Mouse (Mus musculus): ENCODE results near the gene Aanat.

The Aanat gene

DNA sequence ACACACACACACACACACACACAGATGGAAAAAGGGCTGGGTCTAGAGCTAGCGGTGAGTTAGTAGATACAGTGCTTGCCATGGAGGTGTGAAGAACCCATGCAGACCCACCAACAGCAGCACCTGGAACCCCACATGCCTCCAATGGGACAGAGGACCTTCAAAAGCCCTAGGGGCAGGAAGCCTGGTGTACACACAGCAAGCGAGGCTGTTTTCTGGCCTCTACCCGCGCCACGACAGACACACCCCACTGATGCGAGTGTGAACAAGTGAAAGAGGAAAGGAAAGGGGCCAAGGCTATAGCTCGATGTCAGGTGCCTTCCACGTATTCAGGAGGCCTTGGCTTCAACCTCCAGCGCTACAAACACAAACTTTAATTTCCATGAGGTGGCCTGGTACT, 25.7 kb downstream of the Aanat start:
- DNase-seq, result peak; percentile 90

GRCm38 (mm10) chr11:116612554-116612953, 26.3 kb downstream of the Aanat start:
- DNase-seq, result no peak

- peak; percentile 91 for DNase-seq
These were observed 27.0 kb downstream of the Aanat start for GRCm38 (mm10) chr11:116613234-116613633.

DNA sequence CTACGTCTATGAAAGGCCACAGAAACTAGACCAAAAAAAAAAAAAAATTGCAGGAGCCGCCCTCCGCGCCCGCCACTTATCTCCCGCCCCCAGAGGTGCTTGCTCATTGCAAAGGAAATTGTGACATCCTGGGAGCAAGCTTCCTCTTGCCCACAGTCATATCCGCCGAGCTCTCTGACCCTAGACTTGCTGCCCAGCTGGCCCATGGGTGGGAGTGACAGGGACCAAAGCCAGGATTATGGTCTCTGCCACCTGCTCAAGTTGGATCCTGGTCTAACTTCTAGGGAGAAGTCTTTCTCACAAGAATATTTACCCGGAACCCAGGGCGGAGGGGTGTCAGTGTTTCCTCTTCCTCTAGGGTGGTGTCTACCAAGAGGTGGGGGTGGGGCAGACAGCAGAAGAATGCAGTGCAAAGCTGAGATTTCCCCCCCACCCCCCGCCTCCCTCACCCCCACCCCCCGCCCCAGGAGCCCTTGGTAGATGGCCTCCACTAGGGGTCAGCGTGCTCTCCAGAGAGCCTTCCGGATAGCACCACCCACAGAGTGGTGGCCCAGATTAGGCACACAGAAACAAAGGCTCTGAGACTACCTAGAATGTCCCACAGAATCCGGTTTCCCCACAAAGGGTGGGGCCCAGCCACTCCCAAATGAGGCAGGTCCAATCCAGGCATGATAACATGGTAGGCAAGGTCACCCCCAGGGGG, 29.7 kb downstream of the Aanat start:
- DNase-seq, result peak; percentile 99

DNA sequence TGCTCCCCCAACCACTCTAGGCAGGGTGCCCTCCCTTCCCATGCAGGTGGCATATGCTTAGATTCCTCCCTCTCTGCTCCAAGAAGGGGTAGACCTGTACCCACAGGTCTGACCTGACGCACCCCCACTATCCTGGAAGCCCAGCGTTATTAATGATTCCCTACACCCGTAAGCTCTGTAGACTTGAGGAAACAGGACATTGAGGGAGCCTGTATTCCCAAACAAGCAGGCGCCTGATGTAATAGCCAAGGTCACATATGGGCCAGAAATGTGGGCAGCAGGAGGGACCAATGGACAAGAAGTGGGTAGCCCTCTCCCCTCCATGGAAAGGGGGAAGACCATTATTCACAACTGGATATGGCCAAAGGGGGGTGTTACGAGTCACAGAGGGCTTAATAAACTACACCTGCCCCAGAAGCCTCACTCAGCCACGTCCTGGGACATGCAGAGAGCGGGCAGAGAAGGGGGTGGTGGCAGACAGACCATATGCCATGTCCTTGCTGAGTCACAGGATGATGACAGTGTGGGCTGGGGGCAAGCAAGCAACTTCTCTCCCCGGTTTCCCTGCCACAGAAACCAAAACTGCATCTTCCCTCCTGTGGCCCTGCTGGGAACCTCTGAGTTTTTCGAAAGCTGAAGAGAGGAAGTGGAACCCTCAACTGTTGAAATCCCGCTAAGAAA, 30.3 kb downstream of the Aanat start:
- peak; percentile 96 for DNase-seq

- peak; percentile 96 for DNase-seq
These were observed 31.4 kb downstream of the Aanat start for GRCm38 (mm10) chr11:116617641-116618040.

- no peak for DNase-seq
These were observed 32.4 kb downstream of the Aanat start for GRCm38 (mm10) chr11:116618666-116619065.

GRCm38 (mm10) chr11:116619156-116619555, 32.9 kb downstream of the Aanat start:
- DNase-seq, result peak; percentile 95

DNA sequence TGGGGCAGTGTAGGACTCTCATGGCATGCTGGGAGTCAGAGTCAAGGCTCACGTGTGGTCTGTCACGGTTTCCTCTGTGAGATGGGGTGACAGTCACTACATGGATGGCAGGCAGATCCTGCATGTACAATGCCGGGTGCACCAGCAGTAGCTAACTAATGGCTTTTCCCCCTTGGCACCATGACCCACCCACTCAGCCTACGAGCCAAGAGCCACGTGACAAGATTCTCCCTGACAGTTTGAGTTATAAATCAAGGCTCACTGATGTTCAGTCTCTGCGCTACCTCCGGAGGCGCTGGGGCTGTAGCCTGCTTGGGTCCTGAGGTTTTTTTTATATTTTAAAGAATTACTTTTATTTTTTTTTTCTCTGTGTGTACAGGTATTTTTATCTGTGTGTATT, 33.3 kb downstream of the Aanat start:
- no peak for DNase-seq

DNA sequence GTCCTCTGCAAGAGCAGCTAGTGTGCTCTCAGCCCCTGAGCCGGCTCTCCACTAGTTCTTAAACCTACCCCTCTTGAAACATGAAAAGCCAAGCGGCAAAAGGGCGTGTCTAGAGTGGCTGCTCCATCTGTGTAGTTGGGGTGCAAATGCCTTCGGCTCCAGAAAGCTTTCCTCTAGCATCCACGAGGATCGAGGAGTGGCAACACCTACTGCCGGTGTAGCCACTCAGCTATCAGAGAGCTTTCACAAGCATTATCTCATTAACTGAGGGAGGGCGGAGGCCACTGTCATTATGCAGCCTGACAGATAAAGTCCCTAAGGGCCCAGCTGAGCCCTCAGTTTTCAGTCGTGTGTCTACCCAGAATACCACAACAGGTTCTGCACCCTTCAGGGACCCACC, 33.8 kb downstream of the Aanat start:
- DNase-seq, result no peak

DNA sequence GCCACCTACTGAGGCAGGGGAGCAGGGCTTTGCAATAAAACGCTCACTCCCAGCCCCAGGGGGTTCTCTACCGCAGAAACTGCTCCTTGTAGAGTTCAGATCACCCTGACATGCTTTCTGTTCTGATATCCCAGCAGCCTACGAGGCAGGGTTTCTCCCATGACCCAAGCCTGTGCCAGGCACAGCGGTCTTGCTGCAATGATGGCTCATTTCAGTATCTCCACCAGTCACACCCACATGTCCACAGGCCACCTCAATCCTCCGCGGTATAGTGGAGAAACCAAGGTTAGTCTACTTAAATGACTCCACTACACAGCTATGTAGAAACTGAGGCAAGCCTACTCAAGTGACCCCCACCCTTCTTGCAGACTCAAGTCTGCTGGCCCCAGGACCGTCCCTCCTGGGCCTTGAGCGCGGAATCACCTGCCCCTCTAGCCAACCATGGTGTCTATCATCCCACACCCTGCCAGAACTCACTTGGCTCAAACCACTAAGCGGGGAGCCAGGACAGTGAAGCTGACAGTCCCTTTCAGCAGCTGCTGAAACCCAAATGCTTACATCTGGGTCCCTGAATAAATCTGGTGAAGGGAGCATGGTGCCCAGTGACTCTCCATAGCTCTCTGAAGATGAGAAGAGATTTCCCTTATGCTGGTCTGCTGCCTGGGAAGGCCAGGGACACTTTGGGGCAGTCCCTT, 34.5 kb downstream of the Aanat start:
- no peak for DNase-seq

DNA sequence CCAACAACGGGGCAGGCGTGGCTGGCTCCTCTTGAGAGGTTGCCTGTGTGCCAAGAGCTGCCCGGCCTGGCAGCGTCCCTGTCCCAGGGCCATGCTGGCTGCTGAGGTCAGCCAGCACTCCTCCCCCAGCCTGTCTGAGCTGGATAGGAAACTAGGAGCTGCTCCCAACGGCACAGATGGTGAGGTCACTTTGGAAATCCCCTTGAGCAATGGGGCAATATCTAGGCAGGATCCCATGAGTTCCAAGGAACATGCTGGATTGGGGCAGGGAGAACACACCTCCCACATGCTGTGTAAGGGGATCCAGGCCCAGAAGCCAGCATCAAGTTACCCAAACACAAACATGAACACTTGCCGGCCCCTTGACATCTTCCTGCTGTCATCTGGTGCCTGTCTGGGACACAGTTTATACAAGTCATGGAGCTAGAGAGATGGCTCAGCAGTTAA, 35.0 kb downstream of the Aanat start:
- peak; percentile 99 for DNase-seq

DNA sequence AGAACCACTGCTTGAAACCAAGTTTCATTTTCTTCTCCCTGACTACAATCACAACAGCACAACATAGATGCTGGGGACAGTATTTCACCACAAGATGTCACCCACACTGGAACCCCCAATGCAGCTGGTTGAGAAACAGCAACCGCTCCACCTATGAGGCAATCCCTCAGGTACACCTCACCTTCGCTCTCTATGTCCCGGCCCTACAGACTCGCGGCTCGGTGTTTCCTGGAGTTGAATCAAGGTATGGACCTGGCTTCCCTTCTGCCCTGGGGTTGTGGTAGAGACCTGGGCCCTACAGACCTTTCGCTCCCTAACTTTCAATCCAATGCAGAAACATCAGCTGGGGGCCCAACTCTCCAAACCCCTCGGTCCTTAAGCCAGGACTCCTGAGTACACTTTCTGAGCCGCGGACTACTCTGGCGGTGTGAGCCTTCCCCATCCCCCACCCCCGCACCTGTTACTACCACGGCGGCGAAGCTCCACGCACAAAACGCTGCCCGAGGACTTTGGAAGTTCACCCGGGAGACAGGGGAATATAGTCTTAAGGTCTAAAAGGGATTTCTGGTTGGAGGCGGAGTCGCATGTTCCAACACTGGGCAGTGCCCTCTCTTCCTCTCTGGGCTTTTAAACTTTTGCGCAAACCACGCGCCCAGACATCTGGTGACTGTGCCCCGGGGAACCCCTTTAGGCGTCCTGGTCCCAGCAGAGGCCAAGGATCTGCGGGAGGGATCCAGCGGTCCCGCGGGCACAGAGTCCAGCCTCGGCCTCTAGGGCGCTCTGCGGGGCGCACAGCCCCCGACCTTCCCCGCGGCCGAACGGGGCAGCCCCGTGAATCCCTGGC, 37.3 kb downstream of the Aanat start:
- peak; percentile 94 for DNase-seq

GRCm38 (mm10) chr11:116624131-116624832, 38.0 kb downstream of the Aanat start:
- DNase-seq, result peak; percentile 98

DNA sequence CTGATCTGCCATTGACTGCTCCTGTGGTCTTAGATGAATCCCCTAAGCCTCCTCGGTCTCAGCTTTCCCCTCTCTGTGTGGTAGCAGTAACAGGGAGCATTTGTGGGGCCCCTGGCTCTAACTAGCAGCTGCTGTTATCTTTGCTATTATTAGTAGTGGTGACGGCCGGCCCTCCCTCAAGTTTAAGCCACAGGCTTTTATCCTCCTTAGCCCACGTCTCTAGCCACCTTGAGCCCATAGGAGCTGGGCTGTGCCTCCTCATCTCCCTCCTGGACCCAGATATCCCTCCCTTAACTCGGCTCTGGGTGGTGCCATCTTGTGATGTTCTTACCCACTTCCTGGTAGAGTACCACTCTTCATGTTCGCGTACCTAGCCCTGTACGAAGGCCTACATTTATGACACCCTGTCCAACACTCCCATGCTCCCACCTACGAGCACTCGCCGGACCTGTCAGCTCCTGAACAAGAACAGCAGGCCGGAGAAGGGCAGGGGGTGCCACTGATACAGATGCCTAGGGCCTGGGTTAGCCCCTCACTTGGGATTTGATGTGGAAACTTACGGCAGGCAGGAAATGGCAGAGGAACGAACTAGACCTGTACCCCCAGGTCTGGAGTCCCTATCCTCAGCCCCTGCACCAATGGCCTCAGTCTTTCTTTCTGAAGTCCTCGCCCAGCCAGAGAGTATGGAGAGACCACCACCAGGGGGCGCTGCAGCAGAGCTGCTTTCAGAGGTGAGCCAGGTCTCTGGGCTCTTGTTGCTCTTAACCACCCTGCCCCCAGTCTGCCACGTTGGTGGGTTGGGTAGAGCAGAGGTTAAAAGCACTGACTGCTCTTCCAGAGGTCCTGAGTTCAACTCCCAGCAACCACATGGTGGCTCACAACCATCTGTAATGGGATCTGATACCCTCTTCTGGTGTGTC, 39.1 kb downstream of the Aanat start:
- DNase-seq, result peak; percentile 92

DNA sequence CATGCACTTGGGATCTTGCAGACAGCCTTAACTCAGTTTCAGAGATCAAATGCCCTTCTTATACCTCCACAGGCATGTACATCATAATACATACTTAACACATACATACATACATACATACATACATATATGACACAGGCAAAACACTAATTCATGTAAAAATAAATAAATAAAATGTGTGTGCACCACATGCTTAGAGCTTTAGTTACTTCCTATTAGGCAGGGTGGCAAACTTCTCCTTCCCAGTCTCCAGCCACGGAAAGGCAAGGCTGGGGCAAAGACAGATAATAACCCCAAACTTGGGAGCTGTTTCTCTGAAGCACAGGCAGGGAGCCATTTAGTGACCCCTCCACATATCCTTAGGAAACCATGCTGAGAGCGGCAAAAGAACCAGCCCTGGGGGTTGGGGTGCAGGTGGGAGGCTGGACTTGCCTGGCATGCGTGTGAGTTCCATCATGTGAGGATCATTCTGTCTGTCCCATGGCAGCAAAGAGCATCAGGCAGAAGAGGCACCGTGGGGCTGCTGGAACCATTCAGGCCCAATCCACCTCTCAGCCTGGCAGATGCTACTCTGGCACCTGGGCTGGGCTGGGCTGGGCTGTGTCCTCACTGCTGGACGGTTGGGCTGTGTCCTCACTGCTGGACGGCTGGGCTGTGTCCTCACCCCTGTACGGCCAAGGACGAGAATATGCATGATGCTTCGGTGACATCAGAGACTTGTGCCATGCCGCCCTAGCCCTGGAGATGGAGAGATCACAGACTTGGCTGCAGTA, 40.3 kb downstream of the Aanat start, which contains the start of gene Rhbdf2:
TSS of gene Rhbdf2 (minus strand) at position 721 of the 773 bp plus-strand sequence.
- DNase-seq, result peak; percentile 91

GRCm38 (mm10) chr11:116627072-116628020, 41.1 kb downstream of the Aanat start:
- peak; percentile 92 for DNase-seq

- peak; percentile 98 for DNase-seq
These were observed 42.5 kb downstream of the Aanat start for GRCm38 (mm10) chr11:116628712-116629111.

DNA sequence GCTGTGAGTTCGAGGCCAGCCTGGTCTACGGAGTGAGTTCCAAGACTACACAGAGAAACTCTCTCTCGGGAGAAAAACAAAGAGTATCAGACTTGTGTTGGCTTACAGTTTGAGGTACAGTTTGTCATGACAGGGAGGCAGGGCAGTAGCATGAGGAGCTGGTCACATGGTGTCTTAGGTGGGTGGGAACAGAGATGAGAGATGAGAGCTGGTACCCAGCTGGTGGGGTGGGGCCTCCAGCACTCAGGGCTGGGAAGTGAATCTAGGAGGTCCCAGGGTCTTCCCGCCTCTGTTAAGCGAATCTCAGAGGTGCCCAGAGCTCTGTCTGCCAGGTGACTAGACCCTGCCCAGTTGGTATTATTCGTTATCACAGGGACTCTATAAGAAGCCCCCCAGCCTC, 43.2 kb downstream of the Aanat start:
- peak; percentile 86 for DNase-seq
